Mouse (Mus musculus) MEL (cell line): ENCODE data around the gene Hdac7. TPM values are rescaled to one million over a fixed set of nuclear protein-coding genes. Genes with fewer than 3 reads are reported as not detected.

Experiments
- DNase-seq: peaks from one replicate; pipeline ENCODE4 v3.0.0; 2011; ENCODE audit warnings: low read depth, low spot score
- H3K27ac ChIP-seq: 2 replicates; pipeline ENCODE4 v1.5.1; 2012; ENCODE audit warnings: low read depth, mild to moderate bottlenecking, control low read depth, low read length, moderate library complexity; ENCODE audit not compliant: control insufficient read depth
- H3K27me3 ChIP-seq, 2 experiments: fragments of 150-350 bp in 1 of 2; sonication (generic) in 1 of 2; 2 replicates each; pipeline ENCODE4 v1.6.1; 2012; ENCODE audit warnings: low read length in 2 of 2, mild to moderate bottlenecking in 2 of 2, improper control_type of control experiment in 1 of 2, moderate library complexity in 1 of 2; ENCODE audit not compliant: insufficient read depth in 2 of 2, control insufficient read depth in 1 of 2
- H3K36me3 ChIP-seq, 2 experiments: 2 replicates each; pipeline ENCODE4 v1.6.1; 2012 to 2014; ENCODE audit warnings: low read length in 2 of 2, improper control_type of control experiment in 1 of 2, inconsistent platforms in 1 of 2, mild to moderate bottlenecking in 1 of 2; ENCODE audit not compliant: insufficient read depth in 2 of 2, control insufficient read depth in 1 of 2
- H3K4me1 ChIP-seq, 2 experiments: fragments of 150-350 bp in 1 of 2; sonication (generic) in 1 of 2; 2 replicates each; pipeline ENCODE4 v1.6.1; 2012; ENCODE audit warnings: low read length in 2 of 2, improper control_type of control experiment in 1 of 2, mild to moderate bottlenecking in 1 of 2; ENCODE audit not compliant: insufficient read depth in 2 of 2, control insufficient read depth in 1 of 2
- H3K4me3 ChIP-seq, 2 experiments: fragments of 150-350 bp in 1 of 2; sonication (generic) in 1 of 2; 2 replicates each; pipeline ENCODE4 v1.5.1; 2012; ENCODE audit warnings: low read depth in 2 of 2, low read length in 2 of 2, mild to moderate bottlenecking in 2 of 2, moderate library complexity in 2 of 2, control low read depth in 1 of 2, improper control_type of control experiment in 1 of 2; ENCODE audit not compliant: control insufficient read depth in 1 of 2, insufficient read depth in 1 of 2
- H3K79me2 ChIP-seq: 2 replicates; pipeline ENCODE4 v1.6.1; 2012; ENCODE audit warnings: mild to moderate bottlenecking, low read length, moderate library complexity; ENCODE audit not compliant: control insufficient read depth, poor library complexity, insufficient read depth
- H3K9ac ChIP-seq: 2 replicates; pipeline ENCODE4 v1.6.1; 2012; ENCODE audit warnings: low read depth, mild to moderate bottlenecking, control low read depth, low read length, moderate library complexity; ENCODE audit not compliant: control insufficient read depth, poor library complexity, severe bottlenecking
- H3K9me3 ChIP-seq: fragments of 150-350 bp; sonication (generic); replicated peaks from 2 replicates; pipeline ENCODE4 v1.6.1; 2012; ENCODE audit warnings: mild to moderate bottlenecking, low read length, improper control_type of control experiment, moderate library complexity; ENCODE audit not compliant: insufficient read depth
- BHLHE40 ChIP-seq: IDR thresholded peaks from 2 replicates; pipeline ENCODE4 v1.6.1; 2012; ENCODE audit warnings: low read depth, mild to moderate bottlenecking, inconsistent platforms, low read length, improper control_type of control experiment, borderline replicate concordance
- CHD1 ChIP-seq: IDR thresholded peaks from 2 replicates; pipeline ENCODE4 v1.6.1; 2012; ENCODE audit warnings: low read depth, mild to moderate bottlenecking, inconsistent platforms, low read length, improper control_type of control experiment
- CHD2 ChIP-seq: IDR thresholded peaks from 2 replicates; pipeline ENCODE4 v1.6.1; 2011; ENCODE audit warnings: low read length, improper control_type of control experiment
- CTCF ChIP-seq, 3 experiments: IDR thresholded peaks in 2 of 3; conservative IDR thresholded peaks in 1 of 3; 2 replicates each; pipeline ENCODE4 v1.5.1; 2011 to 2012; ENCODE audit warnings: low read length in 3 of 3, low read depth in 2 of 3, mild to moderate bottlenecking in 2 of 3, improper control_type of control experiment in 1 of 3, inconsistent platforms in 1 of 3, mixed read lengths in 1 of 3, moderate library complexity in 1 of 3; ENCODE audit not compliant: control insufficient read depth in 1 of 3, insufficient read depth in 1 of 3, poor library complexity in 1 of 3, severe bottlenecking in 1 of 3
- E2F4 ChIP-seq: IDR thresholded peaks from 2 replicates; pipeline ENCODE4 v1.6.1; 2011; ENCODE audit warnings: low read depth, low read length, improper control_type of control experiment, borderline replicate concordance
- ELF1 ChIP-seq: IDR thresholded peaks from 2 replicates; pipeline ENCODE4 v1.6.1; 2014; ENCODE audit warnings: low read depth, mild to moderate bottlenecking, inconsistent platforms, low read length, improper control_type of control experiment, moderate library complexity
- EP300 ChIP-seq, 2 experiments: IDR thresholded peaks; 2 replicates each; pipeline ENCODE4 v1.6.1; 2011; ENCODE audit warnings: improper control_type of control experiment in 2 of 2, low read length in 2 of 2, low read depth in 1 of 2, mild to moderate bottlenecking in 1 of 2
- ETS1 ChIP-seq: IDR thresholded peaks from 2 replicates; pipeline ENCODE4 v1.6.1; 2012; ENCODE audit warnings: low read depth, mild to moderate bottlenecking, inconsistent platforms, low read length, improper control_type of control experiment, moderate library complexity
- GABPA ChIP-seq: IDR thresholded peaks from 2 replicates; pipeline ENCODE4 v1.6.1; 2012; ENCODE audit warnings: low read depth, mild to moderate bottlenecking, inconsistent platforms, low read length, improper control_type of control experiment, moderate library complexity
- GATA1 ChIP-seq: IDR thresholded peaks from 2 replicates; pipeline ENCODE4 v1.6.1; 2011; ENCODE audit warnings: low read depth, low read length, improper control_type of control experiment
- HCFC1 ChIP-seq: IDR thresholded peaks from 2 replicates; pipeline ENCODE4 v1.6.1; 2012; ENCODE audit warnings: low read depth, mild to moderate bottlenecking, inconsistent platforms, low read length, improper control_type of control experiment, moderate library complexity
- JUND ChIP-seq: IDR thresholded peaks from 2 replicates; pipeline ENCODE4 v1.6.1; 2011; ENCODE audit warnings: low read depth, mild to moderate bottlenecking, improper control_type of control experiment, low read length
- KAT2A ChIP-seq: conservative IDR thresholded peaks from 2 replicates; pipeline ENCODE4 v1.6.1; 2012; ENCODE audit warnings: low read depth, low read length, improper control_type of control experiment, inconsistent platforms
- MAFK ChIP-seq: IDR thresholded peaks from 2 replicates; pipeline ENCODE4 v1.6.1; 2011; ENCODE audit warnings: low read depth, mild to moderate bottlenecking, low read length, improper control_type of control experiment, borderline replicate concordance
- MAX ChIP-seq: IDR thresholded peaks from 2 replicates; pipeline ENCODE4 v1.6.1; 2011; ENCODE audit warnings: low read length, improper control_type of control experiment
- MAZ ChIP-seq: IDR thresholded peaks from 2 replicates; pipeline ENCODE4 v1.6.1; 2012; ENCODE audit warnings: low read depth, mild to moderate bottlenecking, inconsistent platforms, low read length, improper control_type of control experiment
- MEF2A ChIP-seq: IDR thresholded peaks from 2 replicates; pipeline ENCODE4 v1.6.1; 2014; ENCODE audit warnings: low read depth, mild to moderate bottlenecking, inconsistent platforms, low read length, improper control_type of control experiment; ENCODE audit not compliant: poor library complexity, insufficient replicate concordance, severe bottlenecking; ENCODE audit errors: extremely low read depth
- MXI1 ChIP-seq: IDR thresholded peaks from 2 replicates; pipeline ENCODE4 v1.6.1; 2011; ENCODE audit warnings: mild to moderate bottlenecking, low read depth, low read length, improper control_type of control experiment
- MYB ChIP-seq: IDR thresholded peaks from 2 replicates; pipeline ENCODE4 v1.6.1; 2011; ENCODE audit warnings: mild to moderate bottlenecking, low read depth, low read length, improper control_type of control experiment
- MYC ChIP-seq: IDR thresholded peaks from 2 replicates; pipeline ENCODE4 v1.6.1; 2011; ENCODE audit warnings: low read depth, mild to moderate bottlenecking, low read length, improper control_type of control experiment, moderate library complexity
- NELFE ChIP-seq: IDR thresholded peaks from 2 replicates; pipeline ENCODE4 v1.6.1; 2011; ENCODE audit warnings: low read depth, low read length, improper control_type of control experiment
- NRF1 ChIP-seq: IDR thresholded peaks from 2 replicates; pipeline ENCODE4 v1.6.1; 2014; ENCODE audit warnings: low read depth, mild to moderate bottlenecking, inconsistent platforms, low read length, improper control_type of control experiment, moderate library complexity; ENCODE audit not compliant: poor library complexity, insufficient read depth, severe bottlenecking
- POLR2A ChIP-seq, 2 experiments: IDR thresholded peaks; 2 replicates each; pipeline ENCODE4 v1.6.1; 2011 to 2012; ENCODE audit warnings: low read length in 2 of 2, mild to moderate bottlenecking in 2 of 2, control low read depth in 1 of 2, improper control_type of control experiment in 1 of 2, low read depth in 1 of 2, moderate library complexity in 1 of 2; ENCODE audit not compliant: control insufficient read depth in 1 of 2, insufficient read depth in 1 of 2, poor library complexity in 1 of 2
- POLR2AphosphoS2 ChIP-seq: IDR thresholded peaks from 2 replicates; pipeline ENCODE4 v1.6.1; 2011; ENCODE audit warnings: low read length, improper control_type of control experiment
- POLR2AphosphoS5 ChIP-seq: IDR thresholded peaks from 2 replicates; pipeline ENCODE4 v1.6.1; 2012; ENCODE audit warnings: low read depth, borderline replicate concordance, mild to moderate bottlenecking, inconsistent platforms, low read length, moderate library complexity, mixed read lengths
- RAD21 ChIP-seq: IDR thresholded peaks from 2 replicates; pipeline ENCODE4 v1.6.1; 2011; ENCODE audit warnings: mild to moderate bottlenecking, low read depth, low read length, improper control_type of control experiment
- RCOR1 ChIP-seq: IDR thresholded peaks from 2 replicates; pipeline ENCODE4 v1.6.1; 2012; ENCODE audit warnings: low read depth, mild to moderate bottlenecking, inconsistent platforms, low read length, improper control_type of control experiment
- SIN3A ChIP-seq: IDR thresholded peaks from 2 replicates; pipeline ENCODE4 v1.6.1; 2012; ENCODE audit warnings: low read length, improper control_type of control experiment, inconsistent platforms
- SMC3 ChIP-seq: IDR thresholded peaks from 2 replicates; pipeline ENCODE4 v1.6.1; 2011; ENCODE audit warnings: low read depth, low read length, improper control_type of control experiment
- TAL1 ChIP-seq: IDR thresholded peaks from 2 replicates; pipeline ENCODE4 v1.6.1; 2012; ENCODE audit warnings: mild to moderate bottlenecking, inconsistent platforms, low read length, moderate library complexity, mixed read lengths
- TBP ChIP-seq: IDR thresholded peaks from 2 replicates; pipeline ENCODE4 v1.8.0; 2011; ENCODE audit warnings: low read depth, low read length, improper control_type of control experiment
- TCF12 ChIP-seq: IDR thresholded peaks from 2 replicates; pipeline ENCODE4 v1.6.1; 2014; ENCODE audit warnings: low read depth, mild to moderate bottlenecking, inconsistent platforms, low read length, improper control_type of control experiment, moderate library complexity
- UBTF ChIP-seq: IDR thresholded peaks from 2 replicates; pipeline ENCODE4 v1.6.1; 2012; ENCODE audit warnings: low read depth, mild to moderate bottlenecking, inconsistent platforms, low read length, improper control_type of control experiment, moderate library complexity, borderline replicate concordance; ENCODE audit not compliant: insufficient read depth
- USF1 ChIP-seq: IDR thresholded peaks from 2 replicates; pipeline ENCODE4 v1.6.1; 2014; ENCODE audit warnings: low read depth, mild to moderate bottlenecking, inconsistent platforms, low read length, improper control_type of control experiment, moderate library complexity
- USF2 ChIP-seq, 2 experiments: IDR thresholded peaks; 2 replicates each; pipeline ENCODE4 v1.6.1; 2011 to 2012; ENCODE audit warnings: improper control_type of control experiment in 2 of 2, low read length in 2 of 2, borderline replicate concordance in 1 of 2, inconsistent platforms in 1 of 2, low read depth in 1 of 2, mild to moderate bottlenecking in 1 of 2; ENCODE audit not compliant: insufficient read depth in 1 of 2
- ZC3H11A ChIP-seq: IDR thresholded peaks from 2 replicates; pipeline ENCODE4 v1.6.1; 2012; ENCODE audit warnings: low read depth, mild to moderate bottlenecking, inconsistent platforms, low read length, improper control_type of control experiment
- ZKSCAN1 ChIP-seq: IDR thresholded peaks from 2 replicates; pipeline ENCODE4 v1.6.1; 2012; ENCODE audit warnings: low read depth, mild to moderate bottlenecking, inconsistent platforms, low read length, improper control_type of control experiment, moderate library complexity
- ZMIZ1 ChIP-seq: IDR thresholded peaks from 2 replicates; pipeline ENCODE4 v1.6.1; 2012; ENCODE audit warnings: low read depth, mild to moderate bottlenecking, inconsistent platforms, low read length, improper control_type of control experiment, moderate library complexity
- ZNF384 ChIP-seq: IDR thresholded peaks from 2 replicates; pipeline ENCODE4 v1.6.1; 2012; ENCODE audit warnings: low read depth, mild to moderate bottlenecking, inconsistent platforms, low read length, improper control_type of control experiment
- polyA plus RNA-seq, 2 experiments: library from polyadenylated mRNA; stranded (reverse) in 1 of 2; unstranded in 1 of 2; fragments of >175 nt in 1 of 2; fragments of >200 nt in 1 of 2; gene quantifications; 2 replicates each; pipeline versions ENCODE4 v1.2.1 to v1.2.4; 2012; ENCODE audit warnings: low replicate concordance in 2 of 2, low read depth in 1 of 2; ENCODE audit not compliant: insufficient read length in 2 of 2, insufficient read depth in 1 of 2, missing spikeins in 1 of 2
- total RNA-seq: library from RNA; depleted of rRNA; stranded (reverse); fragments of 300-350 nt; gene quantifications from 2 replicates; pipeline ENCODE4 v1.2.3, GENCODE M21; 2012

Hdac7 gene
- total and polyA plus RNA-seq, 3 experiments: 100 to 389 TPM; not detected in 1

GRCm38 (mm10) chr15:97776514-97776913, 67.8 kb downstream of the Hdac7 start:
- H3K9me3 ChIP-seq: no peaks in the 10 kb centered on the region

GRCm38 (mm10) chr15:97773961-97774370, 70.3 kb downstream of the Hdac7 start:
- H3K36me3 ChIP-seq: no peaks in the 10 kb centered on the region
- H3K9ac ChIP-seq: no peak overlapping the region
- no peaks in the 10 kb centered on the region for H3K79me2 ChIP-seq
- H3K27me3 ChIP-seq: peaks cover 16 to 19% of the 10 kb centered on the region in 2 experiments
- TF ChIP-seq GATA1 (no peak), NRF1 (no peak), ZNF384 (no peak), SIN3A (no peak), EP300 (IDR thresholded peaks at IDR 0.05; ENCODE audit: low read depth in 1 of 2, low read length in 2 of 2) (no peak), MAFK (no peak), ETS1 (no peak), ZKSCAN1 (no peak), POLR2AphosphoS2 (no peak), CHD1 (no peak), USF1 (no peak)
- TF ChIP-seq, all 39 proteins: peak for 0
- H3K27ac ChIP-seq: no peak overlapping the region
- no peaks in the 10 kb centered on the region for H3K4me1 ChIP-seq
- no peak overlapping the region for H3K4me3 ChIP-seq
- no peaks in the 10 kb centered on the region for H3K9me3 ChIP-seq
- no peak for DNase-seq

More at GRCm38 (mm10) chr15:97776514-97776913, 67.8 kb downstream of the Hdac7 start:
- peak; percentile 86 for DNase-seq
- Histone ChIP-seq H3K4me1 (no peaks in the 10 kb centered on the region), H3K79me2 (no peaks in the 10 kb centered on the region), H3K27me3 (peaks cover 0 to 4% of the 10 kb centered on the region in 2 experiments), H3K4me3 (no peak overlapping the region), H3K9ac (no peak overlapping the region), H3K36me3 (no peaks in the 10 kb centered on the region), H3K27ac (no peak overlapping the region)
- TF ChIP-seq KAT2A: no peak
- no peak; the same call in 1 of the 2 replicates for TF ChIP-seq SIN3A
- TF ChIP-seq MXI1: no peak
- TF ChIP-seq MYC: no peak
- no peak for TF ChIP-seq TBP
- no peak for TF ChIP-seq POLR2AphosphoS2
- peak; percentile 95 for TF ChIP-seq SMC3
- no peak for TF ChIP-seq CHD1
- no peak for TF ChIP-seq ETS1
- no peak for TF ChIP-seq ZKSCAN1
- no peak for TF ChIP-seq POLR2AphosphoS5
- no peak for TF ChIP-seq CHD2
- no peak for TF ChIP-seq USF1
- no peak for TF ChIP-seq MAZ
- no peak for TF ChIP-seq NRF1
- TF ChIP-seq RAD21: peak; percentile 91
- no peak for TF ChIP-seq MYB
- peak; percentile 22; the same call in 1 of the 2 replicates for TF ChIP-seq ELF1
- no peak for TF ChIP-seq MAFK
- no peak for TF ChIP-seq MAX
- no peak for TF ChIP-seq EP300 (IDR thresholded peaks at IDR 0.05; ENCODE audit: low read depth in 1 of 2, low read length in 2 of 2)
- no peak for TF ChIP-seq UBTF
- no peak for TF ChIP-seq BHLHE40
- TF ChIP-seq CTCF (IDR thresholded peaks at IDR 0.05 in 2 of 3, conservative IDR thresholded peaks at IDR 0.05 in 1 of 3; ENCODE audit: control insufficient read depth in 1 of 3, insufficient read depth in 1 of 3, low read depth in 2 of 3, low read length in 3 of 3, poor library complexity in 1 of 3, severe bottlenecking in 1 of 3): peak; percentile 97 to 99 (median 98)
- TF ChIP-seq POLR2A (IDR thresholded peaks at IDR 0.05; ENCODE audit: control insufficient read depth in 1 of 2, insufficient read depth in 1 of 2, low read depth in 1 of 2, low read length in 2 of 2, poor library complexity in 1 of 2): no peak
- TF ChIP-seq MEF2A: no peak
- TF ChIP-seq TCF12: no peak
- TF ChIP-seq JUND: no peak
- TF ChIP-seq RCOR1: no peak
- no peak for TF ChIP-seq ZNF384
- no peak for TF ChIP-seq E2F4
- no peak for TF ChIP-seq USF2 (IDR thresholded peaks at IDR 0.05; ENCODE audit: borderline replicate concordance in 1 of 2, insufficient read depth in 1 of 2, low read depth in 1 of 2, low read length in 2 of 2)
- no peak for TF ChIP-seq GABPA
- TF ChIP-seq NELFE: no peak
- TF ChIP-seq TAL1: no peak
- no peak for TF ChIP-seq GATA1
- TF ChIP-seq ZC3H11A: peak; percentile 92
- no peak for TF ChIP-seq HCFC1
- TF ChIP-seq ZMIZ1: no peak
